ENCODE assay signal across 8 mouse cellular contexts in genomic region chr2:18996451-18997211, GRCm38 (mm10). TPM values are rescaled to one million over a fixed set of nuclear protein-coding genes. Genes with fewer than 3 reads are reported as not detected.
DNase-seq lines count a peak whose midpoint lies in the region; ATAC-seq and TF ChIP-seq lines count a peak whose summit lies in the region.

No protein-coding gene starts in this region.

- TF ChIP-seq POLR2A in bone marrow, adult 2 months (IDR thresholded peaks at IDR 0.05; ENCODE audit: borderline replicate concordance, control insufficient read depth, low read depth, low read length) = no peak; the same call in 1 of the 2 replicates

- H3K36me3 ChIP-seq in forebrain, embryonic 11.5 days (ENCODE audit: control insufficient read depth, insufficient read depth, low read length) = no peaks in the 10 kb centered on the region
- H3K36me3 ChIP-seq in hindbrain, postnatal 0 days (ENCODE audit: insufficient read depth, low read length) = no peaks in the 10 kb centered on the region
- H3K36me3 ChIP-seq in liver, embryonic 12.5 days = 0 out of 2 replicates have a peak, but pooled peaks cover under 1% of the 10 kb centered on the region
- H3K36me3 ChIP-seq in neural tube, embryonic 11.5 days (ENCODE audit: control insufficient read depth, insufficient read depth, low read length) = no peaks in the 10 kb centered on the region

- H3K4me2 ChIP-seq in forebrain, embryonic 11.5 days (ENCODE audit: low read depth, low read length, severe bottlenecking) = peak overlapping the region; percentile 99
- peak overlapping the region; percentile 93 for H3K4me2 ChIP-seq in hindbrain, postnatal 0 days (ENCODE audit: low read depth, low read length)
- H3K4me2 ChIP-seq in liver, embryonic 12.5 days = peak overlapping the region; percentile 81
- H3K4me2 ChIP-seq in neural tube, embryonic 11.5 days (ENCODE audit: low read depth) = peak overlapping the region; percentile 99

- 0 out of 2 replicates have a peak, but pooled peaks cover 2% of the 10 kb centered on the region for H3K9me3 ChIP-seq in forebrain, embryonic 11.5 days (ENCODE audit: control insufficient read depth, low read length)
- no peaks in the 10 kb centered on the region for H3K9me3 ChIP-seq in hindbrain, postnatal 0 days (ENCODE audit: low read length)
- H3K9me3 ChIP-seq in liver, embryonic 12.5 days (replicated peaks) = peaks cover 1% of the 10 kb centered on the region; the same call in 1 of the 2 replicates
- H3K9me3 ChIP-seq in neural tube, embryonic 11.5 days (ENCODE audit: control insufficient read depth, low read length) = no peaks in the 10 kb centered on the region

- H3K4me1 ChIP-seq in bone marrow, adult 2 months (ENCODE audit: control insufficient read depth, insufficient read depth, low read length) = peaks cover 1% of the 10 kb centered on the region
- H3K4me1 ChIP-seq in forebrain, embryonic 11.5 days (replicated peaks; ENCODE audit: control insufficient read depth, insufficient read depth, low read length) = peaks cover 10% of the 10 kb centered on the region
- peaks cover 14% of the 10 kb centered on the region; the same call in 1 of the 2 replicates for H3K4me1 ChIP-seq in hindbrain, postnatal 0 days (ENCODE audit: insufficient read depth, low read length)
- H3K4me1 ChIP-seq in liver, embryonic 12.5 days = peaks cover 67% of the 10 kb centered on the region
- no peaks in the 10 kb centered on the region; the same call in 1 of the 2 replicates for H3K4me1 ChIP-seq in neural tube, embryonic 11.5 days (ENCODE audit: control insufficient read depth, insufficient read depth, low read length)

- 0 out of 2 replicates have a peak, but pooled peaks cover 2% of the 10 kb centered on the region for H3K27me3 ChIP-seq in forebrain, embryonic 11.5 days (ENCODE audit: control insufficient read depth, insufficient read depth, low read length)
- H3K27me3 ChIP-seq in hindbrain, postnatal 0 days (ENCODE audit: insufficient read depth, low read length) = no peaks in the 10 kb centered on the region
- no peaks in the 10 kb centered on the region for H3K27me3 ChIP-seq in liver, embryonic 12.5 days (replicated peaks)
- H3K27me3 ChIP-seq in neural tube, embryonic 11.5 days (ENCODE audit: control insufficient read depth, insufficient read depth, low read length) = no peaks in the 10 kb centered on the region

- H3K9ac ChIP-seq in forebrain, embryonic 11.5 days (ENCODE audit: low read length) = peak overlapping the region; percentile 86
- peak overlapping the region; percentile 71 for H3K9ac ChIP-seq in hindbrain, postnatal 0 days (replicated peaks; ENCODE audit: low read length)
- peak overlapping the region; percentile 95 for H3K9ac ChIP-seq in liver, embryonic 12.5 days
- H3K9ac ChIP-seq in neural tube, embryonic 11.5 days (ENCODE audit: low read length) = peak overlapping the region; percentile 78; the same call in 1 of the 2 replicates

- DNase-seq in gastrocnemius, postnatal 10 days = peak; percentile 24
- no peak for DNase-seq in gastrocnemius, postnatal 25 days
- DNase-seq in forebrain, embryonic 11.5 days (ENCODE audit: low spot score) = peak; percentile 62
- peak; percentile 9 for DNase-seq in hindbrain, postnatal 0 days (ENCODE audit: low spot score)
- DNase-seq in neural tube, embryonic 11.5 days (ENCODE audit: low spot score) = peak; percentile 25
- peak; percentile 6 for DNase-seq in testis, postnatal 14 days (ENCODE audit: low spot score)

- WGBS in bone marrow, adult 2 months = 1% methylated on average over 25 of the region's 25 CpGs
- WGBS in forebrain, embryonic 11.5 days = under 1% methylated on average over 25 of the region's 25 CpGs
- WGBS in hindbrain, postnatal 0 days = under 1% methylated on average over 25 of the region's 25 CpGs
- under 1% methylated on average over 25 of the region's 25 CpGs for WGBS in liver, embryonic 12.5 days (ENCODE audit: insufficient replicate concordance)
- under 1% methylated on average over 25 of the region's 25 CpGs for WGBS in neural tube, embryonic 11.5 days

- H3K27ac ChIP-seq in bone marrow, adult 2 months (ENCODE audit: control insufficient read depth, insufficient read depth, low read depth, low read length, poor library complexity) = peak overlapping the region; percentile 40
- no peak overlapping the region for H3K27ac ChIP-seq in forebrain, embryonic 11.5 days (ENCODE audit: low read depth, low read length)
- 0 out of 2 replicates have a peak overlapping the region, but pooled peaks have one; percentile 64 for H3K27ac ChIP-seq in hindbrain, postnatal 0 days
- H3K27ac ChIP-seq in liver, embryonic 12.5 days = peak overlapping the region; percentile 99
- H3K27ac ChIP-seq in neural tube, embryonic 11.5 days (ENCODE audit: low read depth, low read length) = no peak overlapping the region

- TF ChIP-seq CTCF in bone marrow, adult 2 months (IDR thresholded peaks at IDR 0.05; ENCODE audit: control insufficient read depth, insufficient read depth, low read length) = no peak
- no peak for TF ChIP-seq CTCF in hindbrain, postnatal 0 days (IDR thresholded peaks at IDR 0.05; ENCODE audit: low read depth)

- ATAC-seq in forebrain, embryonic 11.5 days (replicated peaks; ENCODE audit: low FRiP score) = no peak
- ATAC-seq in hindbrain, postnatal 0 days = no peak
- no peak for ATAC-seq in liver, embryonic 12.5 days
- ATAC-seq in neural tube, embryonic 11.5 days (ENCODE audit: insufficient read depth, low FRiP score, low TSS enrichment) = no peak

- peak overlapping the region; percentile 94 for H3K4me3 ChIP-seq in bone marrow, adult 2 months (replicated peaks; ENCODE audit: control insufficient read depth, low read depth, low read length)
- peak overlapping the region; percentile 69 for H3K4me3 ChIP-seq in forebrain, embryonic 11.5 days (ENCODE audit: low read depth, low read length)
- peak overlapping the region; percentile 90 for H3K4me3 ChIP-seq in hindbrain, postnatal 0 days (ENCODE audit: low read length)
- peak overlapping the region; percentile 93 for H3K4me3 ChIP-seq in liver, embryonic 12.5 days
- peak overlapping the region; percentile 75 for H3K4me3 ChIP-seq in neural tube, embryonic 11.5 days (ENCODE audit: low read depth, low read length)

RNA-seq across cellular contexts. Expression of gene Pip4k2a, which starts 1.3 kb away (rescaled TPM):
- 10 to 100 TPM; 13.6 to 13.8 TPM for total RNA-seq in gastrocnemius, postnatal 10 days (2021)
- total RNA-seq in gastrocnemius, postnatal 25 days (2021) = 1 to 10 TPM; 4.0 TPM
- polyA plus RNA-seq in bone marrow, adult 2 months (2011; ENCODE audit: insufficient read depth, insufficient read length, low replicate concordance, missing spikeins) = 37.2 and 46.7 TPM in 2 replicates
- polyA plus RNA-seq in forebrain, embryonic 11.5 days (2014; fragmentation: Nextera tagmentation; extraction: Ambion mirVana) = 9.2 and 9.3 TPM in 2 replicates
- total RNA-seq in hindbrain, postnatal 0 days (2014; rRNA removed) = 5.5 and 5.6 TPM in 2 replicates
- 8.2 and 8.9 TPM in 2 replicates for polyA plus RNA-seq in hindbrain, postnatal 0 days (2015; fragmentation: Nextera tagmentation; extraction: Ambion mirVana)
- polyA plus RNA-seq in liver, embryonic 12.5 days (2016; fragmentation: Nextera tagmentation; extraction: Ambion mirVana) = 26.2 and 26.4 TPM in 2 replicates
- polyA plus RNA-seq in neural tube, embryonic 11.5 days (2014; fragmentation: Nextera tagmentation; extraction: Ambion mirVana) = 10.8 and 10.9 TPM in 2 replicates

RNA-seq across cellular contexts. Expression of gene 4930426L09Rik, which starts 1.5 kb away (rescaled TPM):
- under 1 TPM; 0.21 to 0.36 TPM for total RNA-seq in gastrocnemius, postnatal 10 days (2021)
- under 1 TPM in 1 of 2 experiments, not detected in 1; 0.18 TPM for total RNA-seq in gastrocnemius, postnatal 25 days (2021)
- polyA plus RNA-seq in bone marrow, adult 2 months (2011; ENCODE audit: insufficient read depth, insufficient read length, low replicate concordance, missing spikeins) = 2.4 TPM in 1 of 2 replicates, not detected in the other
- polyA plus RNA-seq in forebrain, embryonic 11.5 days (2014; fragmentation: Nextera tagmentation; extraction: Ambion mirVana) = 0.25 and 0.43 TPM in 2 replicates
- 0.68 and 2.0 TPM in 2 replicates for total RNA-seq in hindbrain, postnatal 0 days (2014; rRNA removed)
- polyA plus RNA-seq in hindbrain, postnatal 0 days (2015; fragmentation: Nextera tagmentation; extraction: Ambion mirVana) = 0.35 and 0.76 TPM in 2 replicates
- 0.29 and 0.30 TPM in 2 replicates for polyA plus RNA-seq in liver, embryonic 12.5 days (2016; fragmentation: Nextera tagmentation; extraction: Ambion mirVana)
- 0.54 and 0.68 TPM in 2 replicates for polyA plus RNA-seq in neural tube, embryonic 11.5 days (2014; fragmentation: Nextera tagmentation; extraction: Ambion mirVana)

Comparison
In these comparisons a context has a peak if more than half of its experiments do, and no peak if none do; other contexts are left out.
1. H3K27ac ChIP-seq: peak in bone marrow, adult 2 months (single experiment), hindbrain, postnatal 0 days (single experiment) and liver, embryonic 12.5 days (single experiment); none in forebrain, embryonic 11.5 days (single experiment) and neural tube, embryonic 11.5 days (single experiment).
2. Peak in every context shown above with its lines, with median percentiles within 50 percentile points of each other: H3K4me3 ChIP-seq, H3K4me2 ChIP-seq and H3K9ac ChIP-seq.